11 mouse cellular contexts compared by ENCODE assay signal in genomic region chr2:93911942-93912341, GRCm38 (mm10). TPM values are rescaled to one million over a fixed set of nuclear protein-coding genes. Genes with fewer than 3 reads are reported as not detected.
A peak's percentile ranks its signal among the peaks of the same experiment; 100 is the strongest.
DNase-seq lines count a peak whose midpoint lies in the region; ATAC-seq and TF ChIP-seq lines count a peak whose summit lies in the region.
"Had no signal": no experiment of that assay in that cellular context is flagged by ENCODE, and none has a peak within 500 bp of the region (broad histone marks: within the 10 kb centered on the region; RNA-seq: fewer than 3 reads in every experiment).

No protein-coding gene starts in this region.

- no peak overlapping the region for H3K4me3 ChIP-seq in hindbrain, postnatal 0 days (ENCODE audit: low read length)
- no peak overlapping the region for H3K4me3 ChIP-seq in hindbrain, embryonic 14.5 days (replicated peaks; ENCODE audit: low read length)
- no peak overlapping the region for H3K4me3 ChIP-seq in embryonic facial prominence, embryonic 10.5 days
- H3K4me3 ChIP-seq: lung, embryonic 15.5 days had no signal

- no peak overlapping the region for H3K27ac ChIP-seq in hindbrain, postnatal 0 days
- H3K27ac ChIP-seq in hindbrain, embryonic 14.5 days = no peak overlapping the region
- no peak overlapping the region for H3K27ac ChIP-seq in embryonic facial prominence, embryonic 10.5 days (replicated peaks)
- H3K27ac ChIP-seq: lung, embryonic 15.5 days had no signal

- H3K9me3 ChIP-seq in hindbrain, postnatal 0 days (ENCODE audit: low read length) = no peaks in the 10 kb centered on the region
- H3K9me3 ChIP-seq in hindbrain, embryonic 14.5 days (ENCODE audit: control insufficient read depth, low read length) = no peaks in the 10 kb centered on the region
- H3K9me3 ChIP-seq in embryonic facial prominence, embryonic 10.5 days = no peaks in the 10 kb centered on the region
- H3K9me3 ChIP-seq: lung, embryonic 15.5 days had no signal

- no peak overlapping the region for H3K4me2 ChIP-seq in hindbrain, postnatal 0 days (ENCODE audit: low read depth, low read length)
- H3K4me2 ChIP-seq in hindbrain, embryonic 14.5 days (replicated peaks) = no peak overlapping the region
- H3K4me2 ChIP-seq: lung, embryonic 15.5 days had no signal

- TF ChIP-seq CTCF in hindbrain, postnatal 0 days (IDR thresholded peaks at IDR 0.05; ENCODE audit: low read depth) = no peak

- no peaks in the 10 kb centered on the region for H3K27me3 ChIP-seq in hindbrain, postnatal 0 days (ENCODE audit: insufficient read depth, low read length)
- H3K27me3 ChIP-seq in hindbrain, embryonic 14.5 days (ENCODE audit: control insufficient read depth, insufficient read depth, low read length) = no peaks in the 10 kb centered on the region
- H3K27me3 ChIP-seq in embryonic facial prominence, embryonic 10.5 days (replicated peaks; ENCODE audit: low read depth, poor library complexity, severe bottlenecking) = no peaks in the 10 kb centered on the region
- H3K27me3 ChIP-seq: lung, embryonic 15.5 days had no signal

- ATAC-seq in hindbrain, postnatal 0 days = peak; percentile 56; the same call in 1 of the 2 replicates
- ATAC-seq in hindbrain, embryonic 14.5 days (ENCODE audit: low FRiP score) = no peak

- H3K4me1 ChIP-seq in hindbrain, postnatal 0 days (ENCODE audit: insufficient read depth, low read length) = peaks cover 21% of the 10 kb centered on the region; the same call in 1 of the 2 replicates
- peaks cover 17% of the 10 kb centered on the region for H3K4me1 ChIP-seq in hindbrain, embryonic 14.5 days (replicated peaks; ENCODE audit: control insufficient read depth, insufficient read depth, low read length)
- peaks cover 18% of the 10 kb centered on the region for H3K4me1 ChIP-seq in embryonic facial prominence, embryonic 10.5 days
- H3K4me1 ChIP-seq: lung, embryonic 15.5 days had no signal

- H3K9ac ChIP-seq in hindbrain, postnatal 0 days (replicated peaks; ENCODE audit: low read length) = no peak overlapping the region
- H3K9ac ChIP-seq in hindbrain, embryonic 14.5 days = no peak overlapping the region
- H3K9ac ChIP-seq: lung, embryonic 15.5 days had no signal

- 52% methylated on average over 10 of the region's 10 CpGs for WGBS in hindbrain, postnatal 0 days
- WGBS in hindbrain, embryonic 14.5 days = 83% methylated on average over 10 of the region's 10 CpGs
- WGBS in embryonic facial prominence, embryonic 10.5 days = 85% methylated on average over 10 of the region's 10 CpGs

- H3K36me3 ChIP-seq in hindbrain, postnatal 0 days (ENCODE audit: insufficient read depth, low read length) = no peaks in the 10 kb centered on the region
- H3K36me3 ChIP-seq in hindbrain, embryonic 14.5 days (replicated peaks; ENCODE audit: control insufficient read depth, insufficient read depth) = no peaks in the 10 kb centered on the region
- no peaks in the 10 kb centered on the region for H3K36me3 ChIP-seq in embryonic facial prominence, embryonic 10.5 days (replicated peaks)
- H3K36me3 ChIP-seq: lung, embryonic 15.5 days had no signal

- peak; percentile 76 for DNase-seq in hindbrain, postnatal 0 days (ENCODE audit: low spot score)
- DNase-seq in hindbrain, embryonic 14.5 days (ENCODE audit: low spot score) = no peak
- DNase-seq in 3134 (ENCODE audit: extremely low read depth, insufficient read length, low spot score) (peak; percentile 88), MN1 (ENCODE audit: low spot score) (no peak)
- DNase-seq in adrenal gland, postnatal 14 days = peak; percentile 64
- peak; percentile 44 for DNase-seq in gastrocnemius, postnatal 10 days
- no peak for DNase-seq in B cell, adult 2 months
- DNase-seq in embryonic facial prominence, embryonic 10.5 days (ENCODE audit: low spot score) = no peak
- DNase-seq: thymus, adult 2 months had no signal

RNA-seq across cellular contexts. Expression of gene Accsl, which starts 43.0 kb away (rescaled TPM):
- not detected in 2 replicates for total RNA-seq in hindbrain, postnatal 0 days (2014; rRNA removed)
- 0.30 and 0.39 TPM in 2 replicates for polyA plus RNA-seq in hindbrain, postnatal 0 days (2015; fragmentation: Nextera tagmentation; extraction: Ambion mirVana)
- 0.08 and 0.38 TPM in 2 replicates for polyA plus RNA-seq in hindbrain, embryonic 14.5 days (2014; fragmentation: Nextera tagmentation; extraction: Ambion mirVana)
- 1.2 TPM in 2 replicates for total RNA-seq in adrenal gland, postnatal 14 days (2021)
- total RNA-seq in gastrocnemius, postnatal 10 days (2021) = not detected
- 0.14 and 0.34 TPM in 2 replicates for polyA plus RNA-seq in embryonic facial prominence, embryonic 10.5 days (2016; fragmentation: Nextera tagmentation; extraction: Ambion mirVana)
- total RNA-seq: layer of hippocampus, adult 18-20 months had no signal

RNA-seq across cellular contexts. Expression of gene Gm13889, which starts 45.1 kb away (rescaled TPM):
- total RNA-seq in hindbrain, postnatal 0 days (2014; rRNA removed) = 38.5 and 51.4 TPM in 2 replicates
- 16.4 and 17.4 TPM in 2 replicates for polyA plus RNA-seq in hindbrain, postnatal 0 days (2015; fragmentation: Nextera tagmentation; extraction: Ambion mirVana)
- polyA plus RNA-seq in hindbrain, embryonic 14.5 days (2014; fragmentation: Nextera tagmentation; extraction: Ambion mirVana) = 11.5 and 13.4 TPM in 2 replicates
- 29.6 and 43.3 TPM in 2 replicates for total RNA-seq in adrenal gland, postnatal 14 days (2021)
- 10 to 100 TPM; 14.4 to 19.7 TPM for total RNA-seq in gastrocnemius, postnatal 10 days (2021)
- polyA plus RNA-seq in embryonic facial prominence, embryonic 10.5 days (2016; fragmentation: Nextera tagmentation; extraction: Ambion mirVana) = 1.9 and 2.4 TPM in 2 replicates

Comparison
In these comparisons a context has a peak if more than half of its experiments do, and no peak if none do; other contexts are left out.
1. DNase-seq: peak in hindbrain, postnatal 0 days (single experiment), 3134 (single experiment), adrenal gland, postnatal 14 days (single experiment) and gastrocnemius, postnatal 10 days (single experiment); none in hindbrain, embryonic 14.5 days (single experiment), B cell, adult 2 months (0 of 2), embryonic facial prominence, embryonic 10.5 days (single experiment) and MN1 (single experiment).